In genomic region chr9:57162496-57162895, GRCm38 (mm10) we compare ENCODE assay signal across 10 mouse cellular contexts. TPM values are rescaled to one million over a fixed set of nuclear protein-coding genes. Genes with fewer than 3 reads are reported as not detected.
DNase-seq lines count a peak whose midpoint lies in the region; TF ChIP-seq lines count a peak whose summit lies in the region.
"Had no signal": no experiment of that assay in that cellular context is flagged by ENCODE, and none has a peak within 500 bp of the region (broad histone marks: within the 10 kb centered on the region; RNA-seq: fewer than 3 reads in every experiment).

No protein-coding gene starts in this region.

- peaks cover 3% of the 10 kb centered on the region for H3K4me1 ChIP-seq in lung, adult 2 months (ENCODE audit: control insufficient read depth, insufficient read depth, low read length)
- H3K4me1 ChIP-seq in embryonic fibroblast, embryonic 13.5 days (ENCODE audit: control insufficient read depth, insufficient read depth, low read length), result no peaks in the 10 kb centered on the region

- no peak for TF ChIP-seq POLR2A in lung, adult 2 months (IDR thresholded peaks at IDR 0.05; ENCODE audit: borderline replicate concordance, extremely low read depth, low read depth, low read length)
- TF ChIP-seq POLR2A in embryonic fibroblast, embryonic 13.5 days (IDR thresholded peaks at IDR 0.05; ENCODE audit: low read depth, low read length), result no peak

- H3K27ac ChIP-seq in embryonic fibroblast, embryonic 13.5 days (ENCODE audit: insufficient read depth, low read length), result no peak overlapping the region
- H3K27ac ChIP-seq: heart, embryonic 15.5 days; liver, embryonic 15.5 days had no signal

- no peak overlapping the region for H3K4me3 ChIP-seq in lung, adult 2 months (replicated peaks; ENCODE audit: extremely low read depth, low read depth, low read length)
- no peak overlapping the region for H3K4me3 ChIP-seq in embryonic fibroblast, embryonic 13.5 days (ENCODE audit: insufficient read depth, low read length)
- H3K4me3 ChIP-seq: heart, embryonic 15.5 days; liver, embryonic 15.5 days had no signal

- WGBS in lung, adult 2 months, result 5% methylated on average over 3 of the region's 3 CpGs

- DNase-seq in lung, adult 2 months, result no peak
- DNase-seq in lung, postnatal 14 days, result no peak
- peak; percentile 78 for DNase-seq in NIH3T3 (ENCODE audit: low read depth)
- DNase-seq in retina, embryonic 14.5 days (ENCODE audit: low spot score), result peak; percentile 44
- no peak for DNase-seq in heart, postnatal 14 days
- DNase-seq in adrenal gland, adult 2 months, result no peak
- DNase-seq: right cerebral cortex, postnatal 14 days had no signal

- TF ChIP-seq CTCF in lung, adult 2 months (IDR thresholded peaks at IDR 0.05; ENCODE audit: insufficient read depth, low read length), result peak; percentile 40; the same call in 1 of the 2 replicates
- peak; percentile 63; the same call in 1 of the 2 replicates for TF ChIP-seq CTCF in embryonic fibroblast, embryonic 13.5 days (IDR thresholded peaks at IDR 0.05; ENCODE audit: borderline replicate concordance, insufficient read depth, low read length)

- intact Hi-C loops in heart, postnatal 14 days (cut with DNase I), result loop anchor here (5.0 kb wide), 1 partner anchor 270 kb away; no protein-coding TSS in a partner anchor

RNA-seq across cellular contexts. Expression of gene Commd4, which starts 4.4 kb away (rescaled TPM):
- polyA plus RNA-seq in lung, adult 2 months (2012; rRNA removed), result 110 and 137 TPM in 2 replicates
- 48.4 and 52.4 TPM in 2 replicates for polyA plus RNA-seq in embryonic fibroblast, embryonic 13.5 days (2011; ENCODE audit: insufficient read length, low read depth, missing spikeins)
- total RNA-seq in heart, postnatal 14 days (2021), result 10 to 100 TPM; 27.3 to 28.9 TPM
- 10 to 100 TPM; 47.5 to 59.8 TPM for total RNA-seq in adrenal gland, adult 2 months (2021)
- polyA plus RNA-seq in adrenal gland, adult 2 months (2012; rRNA removed), result 176 and 182 TPM in 2 replicates

RNA-seq across cellular contexts. Expression of gene Neil1, which starts 14.4 kb away (rescaled TPM):
- 10.2 and 10.4 TPM in 2 replicates for polyA plus RNA-seq in lung, adult 2 months (2012; rRNA removed)
- polyA plus RNA-seq in embryonic fibroblast, embryonic 13.5 days (2011; ENCODE audit: insufficient read length, low read depth, missing spikeins), result 6.5 and 7.0 TPM in 2 replicates
- total RNA-seq in heart, postnatal 14 days (2021), result 1 to 10 TPM; 4.9 to 5.0 TPM
- total RNA-seq in adrenal gland, adult 2 months (2021), result 10 to 100 TPM; 10.3 TPM
- 17.7 and 22.5 TPM in 2 replicates for polyA plus RNA-seq in adrenal gland, adult 2 months (2012; rRNA removed)

RNA-seq across cellular contexts. Expression of gene Man2c1, which starts 32.0 kb away (rescaled TPM):
- 232 and 233 TPM in 2 replicates for polyA plus RNA-seq in lung, adult 2 months (2012; rRNA removed)
- polyA plus RNA-seq in embryonic fibroblast, embryonic 13.5 days (2011; ENCODE audit: insufficient read length, low read depth, missing spikeins), result 81.2 and 86.1 TPM in 2 replicates
- total RNA-seq in heart, postnatal 14 days (2021), result 10 to 100 TPM; 52.2 to 62.1 TPM
- 100 to 1,000 TPM in 1 of 2 experiments, 10 to 100 TPM in 1; 93.3 to 141 TPM for total RNA-seq in adrenal gland, adult 2 months (2021)
- 352 and 416 TPM in 2 replicates for polyA plus RNA-seq in adrenal gland, adult 2 months (2012; rRNA removed)

Comparison
In these comparisons a context has a peak if more than half of its experiments do, and no peak if none do; other contexts are left out.
1. DNase-seq: peak in NIH3T3 (single experiment) and retina, embryonic 14.5 days (single experiment); none in lung, adult 2 months (single experiment), lung, postnatal 14 days (single experiment), heart, postnatal 14 days (0 of 2) and adrenal gland, adult 2 months (single experiment).